Mouse (Mus musculus): ENCODE results near the gene Nsd1. TPM values are rescaled to one million over a fixed set of nuclear protein-coding genes. Genes with fewer than 3 reads are reported as not detected.

Nsd1 gene
- polyA plus RNA-seq, 1 experiment from 2014 or later, result 96.3 TPM

DNA sequence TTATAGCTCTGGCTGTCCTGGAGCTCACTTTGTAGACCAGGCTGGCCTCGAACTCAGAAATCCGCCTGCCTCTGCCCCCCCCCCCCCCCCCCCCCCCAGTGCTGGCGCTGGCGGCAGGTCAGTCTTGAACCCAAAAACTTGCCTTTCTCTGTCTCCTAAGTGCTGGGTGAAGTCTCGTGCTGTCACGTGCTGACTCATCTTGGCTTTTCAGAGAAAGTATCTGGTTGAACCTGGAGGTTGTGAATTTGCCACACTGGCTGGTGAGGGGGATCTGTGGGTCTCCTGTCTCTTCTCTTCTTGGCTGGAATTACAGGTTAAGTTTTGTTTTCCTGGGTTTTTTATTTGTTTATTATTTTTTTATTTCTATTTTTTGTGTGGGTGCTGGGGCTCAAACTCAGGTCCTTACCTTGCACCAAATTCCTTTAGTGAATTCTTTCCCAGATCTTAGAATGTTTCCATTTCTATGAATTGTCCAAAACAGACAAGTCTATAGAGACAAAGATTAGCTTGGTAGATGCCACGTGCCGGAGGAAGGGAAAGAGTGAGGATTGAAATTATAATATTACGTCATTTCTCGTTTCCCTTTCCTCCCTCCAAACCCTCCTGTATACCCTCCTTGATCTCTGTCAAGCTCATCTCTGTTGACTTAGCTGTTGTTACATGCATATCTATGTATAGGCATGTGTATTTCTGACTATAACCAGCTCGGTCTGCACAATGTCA is 4.8 kb upstream of the Nsd1 start:
- Histone ChIP-seq H3K27ac (ENCODE audit: low read length) (no peak overlapping the region), H3K4me3 (ENCODE audit: low read depth, low read length) (no peak overlapping the region), H3K9ac (replicated peaks; ENCODE audit: low read depth, low read length) (no peak overlapping the region), H3K27me3 (ENCODE audit: control insufficient read depth, insufficient read depth, low read length) (no peaks in the 10 kb centered on the region), H3K36me3 (ENCODE audit: control insufficient read depth, insufficient read depth, low read length) (no peaks in the 10 kb centered on the region), H3K4me1 (ENCODE audit: control insufficient read depth, insufficient read depth, low read length) (0 out of 2 replicates have a peak, but pooled peaks cover 5% of the 10 kb centered on the region), H3K9me3 (ENCODE audit: control insufficient read depth, low read depth, low read length) (no peaks in the 10 kb centered on the region), H3K4me2 (replicated peaks; ENCODE audit: low read depth, low read length) (no peak overlapping the region)
- ATAC-seq (ENCODE audit: insufficient number of reproducible peaks, insufficient read depth, low FRiP score, low read depth), result no peak
- WGBS, result 83% methylated on average over 9 of the region's 11 CpGs

- H3K4me1 ChIP-seq (ENCODE audit: control insufficient read depth, insufficient read depth, low read length), result peaks cover 11% of the 10 kb centered on the region; the same call in 1 of the 2 replicates
- no peak overlapping the region for H3K27ac ChIP-seq (ENCODE audit: low read length)
- H3K36me3 ChIP-seq (ENCODE audit: control insufficient read depth, insufficient read depth, low read length), result no peaks in the 10 kb centered on the region
- no peaks in the 10 kb centered on the region for H3K9me3 ChIP-seq (ENCODE audit: control insufficient read depth, low read depth, low read length)
- no peak overlapping the region for H3K4me3 ChIP-seq (ENCODE audit: low read depth, low read length)
- no peaks in the 10 kb centered on the region for H3K27me3 ChIP-seq (ENCODE audit: control insufficient read depth, insufficient read depth, low read length)
- 87% methylated on average over 6 of the region's 6 CpGs for WGBS
- no peak overlapping the region for H3K9ac ChIP-seq (replicated peaks; ENCODE audit: low read depth, low read length)
- H3K4me2 ChIP-seq (replicated peaks; ENCODE audit: low read depth, low read length), result no peak overlapping the region
- ATAC-seq (ENCODE audit: insufficient number of reproducible peaks, insufficient read depth, low FRiP score, low read depth), result no peak
Observed at GRCm38 (mm10) chr13:55205448-55206205, 4.0 kb upstream of the Nsd1 start.

DNA sequence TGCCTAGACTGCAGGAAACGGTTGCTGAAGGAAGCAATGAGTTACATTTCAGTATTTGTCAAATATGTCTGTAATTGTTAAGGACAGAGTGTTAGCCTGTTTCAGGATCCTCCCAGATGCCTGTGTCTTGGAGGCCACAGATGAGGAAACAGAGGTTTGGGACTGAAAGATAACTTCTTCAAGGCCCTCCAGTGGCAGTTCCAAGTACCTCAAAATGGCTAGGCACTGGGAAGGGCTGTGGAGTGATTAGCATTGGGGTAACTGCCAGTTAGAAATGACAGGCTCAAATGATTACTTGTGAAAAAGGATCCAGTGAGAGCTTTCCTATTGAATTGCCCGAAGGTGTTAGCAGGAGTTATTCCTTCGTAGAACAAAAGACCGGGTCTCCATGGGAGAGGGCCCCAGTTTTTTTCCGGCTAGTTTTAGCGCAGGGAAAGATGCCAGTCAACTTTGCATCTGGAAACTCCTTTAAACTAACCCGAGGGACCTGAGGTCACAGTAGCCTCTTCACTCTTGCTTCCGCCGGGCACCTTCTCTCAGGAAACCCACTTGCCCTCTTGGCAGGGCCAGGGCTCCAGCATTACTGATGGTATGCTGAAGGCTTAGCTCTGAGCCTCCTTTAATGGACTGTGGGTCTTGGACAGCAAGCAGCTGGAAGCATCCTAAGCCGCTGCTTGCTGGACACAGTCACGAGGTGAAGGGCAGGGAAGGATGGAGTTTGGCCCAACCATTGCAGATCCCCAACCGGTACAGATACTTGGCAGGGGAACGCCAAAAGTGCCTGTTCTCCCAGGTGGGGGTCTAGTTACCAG is 539 bp upstream of the Nsd1 start:
- peak overlapping the region; percentile 94; the same call in 1 of the 2 replicates for H3K4me2 ChIP-seq (replicated peaks; ENCODE audit: low read depth, low read length)
- no peaks in the 10 kb centered on the region for H3K27me3 ChIP-seq (ENCODE audit: control insufficient read depth, insufficient read depth, low read length)
- 69% methylated on average over 13 of the region's 13 CpGs for WGBS
- peaks cover 10% of the 10 kb centered on the region for H3K36me3 ChIP-seq (ENCODE audit: control insufficient read depth, insufficient read depth, low read length)
- H3K4me1 ChIP-seq (ENCODE audit: control insufficient read depth, insufficient read depth, low read length), result peaks cover 23% of the 10 kb centered on the region
- ATAC-seq (ENCODE audit: insufficient number of reproducible peaks, insufficient read depth, low FRiP score, low read depth), result no peak
- no peaks in the 10 kb centered on the region for H3K9me3 ChIP-seq (ENCODE audit: control insufficient read depth, low read depth, low read length)
- H3K4me3 ChIP-seq (ENCODE audit: low read depth, low read length), result no peak overlapping the region
- no peak overlapping the region for H3K27ac ChIP-seq (ENCODE audit: low read length)
- H3K9ac ChIP-seq (replicated peaks; ENCODE audit: low read depth, low read length), result no peak overlapping the region

GRCm38 (mm10) chr13:55210193-55210970 is 800 bp downstream of the Nsd1 start:
- WGBS, result under 1% methylated on average over 77 of the region's 77 CpGs

GRCm38 (mm10) chr13:55210971-55211220 is 1.3 kb downstream of the Nsd1 start:
- peaks cover 24% of the 10 kb centered on the region for H3K36me3 ChIP-seq (ENCODE audit: control insufficient read depth, insufficient read depth, low read length)
- no peaks in the 10 kb centered on the region for H3K27me3 ChIP-seq (ENCODE audit: control insufficient read depth, insufficient read depth, low read length)
- H3K4me3 ChIP-seq (ENCODE audit: low read depth, low read length), result peak overlapping the region; percentile 81
- peak overlapping the region; percentile 95 for H3K9ac ChIP-seq (replicated peaks; ENCODE audit: low read depth, low read length)
- peaks cover 36% of the 10 kb centered on the region for H3K4me1 ChIP-seq (ENCODE audit: control insufficient read depth, insufficient read depth, low read length)
- H3K27ac ChIP-seq (ENCODE audit: low read length), result peak overlapping the region; percentile 99
- peak overlapping the region; percentile 94 for H3K4me2 ChIP-seq (replicated peaks; ENCODE audit: low read depth, low read length)
- peak; percentile 72 for ATAC-seq (ENCODE audit: insufficient number of reproducible peaks, insufficient read depth, low FRiP score, low read depth)
- no peaks in the 10 kb centered on the region for H3K9me3 ChIP-seq (ENCODE audit: control insufficient read depth, low read depth, low read length)
- WGBS, result 2% methylated on average over 17 of the region's 17 CpGs

More at GRCm38 (mm10) chr13:55210193-55210970, 800 bp downstream of the Nsd1 start:
- Histone ChIP-seq H3K4me3 (ENCODE audit: low read depth, low read length) (peak overlapping the region; percentile 81), H3K36me3 (ENCODE audit: control insufficient read depth, insufficient read depth, low read length) (peaks cover 19% of the 10 kb centered on the region), H3K9me3 (ENCODE audit: control insufficient read depth, low read depth, low read length) (no peaks in the 10 kb centered on the region), H3K4me1 (ENCODE audit: control insufficient read depth, insufficient read depth, low read length) (peaks cover 32% of the 10 kb centered on the region), H3K4me2 (replicated peaks; ENCODE audit: low read depth, low read length) (peak overlapping the region; percentile 94), H3K9ac (replicated peaks; ENCODE audit: low read depth, low read length) (peak overlapping the region; percentile 95), H3K27me3 (ENCODE audit: control insufficient read depth, insufficient read depth, low read length) (no peaks in the 10 kb centered on the region), H3K27ac (ENCODE audit: low read length) (peak overlapping the region; percentile 99)
- ATAC-seq (ENCODE audit: insufficient number of reproducible peaks, insufficient read depth, low FRiP score, low read depth), result peak; percentile 43

DNA sequence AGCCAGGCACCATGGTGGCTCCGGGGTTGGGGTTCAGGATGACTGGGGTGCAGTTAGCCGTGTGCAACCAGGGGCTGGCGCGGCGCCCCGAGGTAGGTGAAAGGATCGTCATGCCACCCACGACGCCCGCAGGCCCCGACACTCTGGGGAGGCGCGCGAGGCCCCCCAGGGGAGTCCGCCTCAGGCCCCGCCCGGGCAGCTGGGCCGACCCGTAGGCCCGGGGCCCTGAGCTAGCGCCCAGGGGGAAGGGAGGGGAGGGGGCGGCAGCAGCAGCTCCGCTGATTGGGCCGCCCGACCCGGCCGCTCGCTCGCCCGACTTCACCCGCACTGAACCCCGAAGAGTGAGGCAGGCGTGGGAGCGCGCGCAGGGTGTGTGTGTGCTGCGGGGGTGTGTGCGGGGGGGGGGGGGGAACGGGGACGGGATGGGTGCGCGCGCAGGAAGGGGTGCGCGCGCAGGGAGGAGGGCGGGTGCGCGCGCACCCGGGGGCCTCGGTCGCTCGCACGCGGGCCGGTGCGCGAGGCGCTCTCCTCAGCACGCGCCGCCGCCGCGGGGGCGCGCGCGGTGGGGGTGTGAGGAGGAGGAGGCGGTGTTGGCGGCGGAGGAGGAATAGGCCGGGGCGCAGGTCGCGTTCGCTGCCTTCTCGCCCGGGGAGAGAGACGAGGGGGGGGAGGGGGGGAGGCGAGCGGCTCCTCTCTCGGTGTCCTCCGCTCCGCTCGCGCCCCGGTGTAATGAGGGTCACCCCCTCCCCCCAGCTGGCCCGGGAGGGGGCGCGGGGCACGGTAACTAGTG is 1.8 kb downstream of the Nsd1 start:
- Histone ChIP-seq H3K27ac (ENCODE audit: low read length) (peak overlapping the region; percentile 99), H3K36me3 (ENCODE audit: control insufficient read depth, insufficient read depth, low read length) (peaks cover 27% of the 10 kb centered on the region), H3K9me3 (ENCODE audit: control insufficient read depth, low read depth, low read length) (no peaks in the 10 kb centered on the region), H3K4me3 (ENCODE audit: low read depth, low read length) (peak overlapping the region; percentile 81), H3K4me2 (replicated peaks; ENCODE audit: low read depth, low read length) (peak overlapping the region; percentile 94), H3K27me3 (ENCODE audit: control insufficient read depth, insufficient read depth, low read length) (no peaks in the 10 kb centered on the region), H3K9ac (replicated peaks; ENCODE audit: low read depth, low read length) (peak overlapping the region; percentile 95), H3K4me1 (ENCODE audit: control insufficient read depth, insufficient read depth, low read length) (peaks cover 40% of the 10 kb centered on the region)
- WGBS, result under 1% methylated on average over 35 of the region's 93 CpGs
- ATAC-seq (ENCODE audit: insufficient number of reproducible peaks, insufficient read depth, low FRiP score, low read depth), result peak; percentile 86

DNA sequence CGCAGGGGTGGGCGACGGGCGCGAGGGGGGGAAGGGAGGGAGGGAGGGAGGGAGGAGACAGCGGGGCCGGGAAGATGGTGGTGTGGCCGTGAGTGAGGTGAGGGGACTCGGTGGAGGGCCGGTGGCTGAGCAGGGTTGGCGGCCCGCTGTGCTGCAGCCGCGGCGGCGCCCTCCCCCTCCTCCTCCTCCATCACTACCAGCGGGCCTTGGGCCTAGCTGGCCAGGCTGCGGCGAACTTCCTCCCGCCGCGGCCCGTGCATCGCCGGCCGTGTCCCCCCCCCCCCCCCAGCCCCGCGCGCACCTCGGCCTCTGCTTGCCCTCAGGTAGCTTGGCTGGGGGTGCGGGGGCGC is 2.4 kb downstream of the Nsd1 start:
- WGBS, result 0% methylated on average over 11 of the region's 32 CpGs
- Histone ChIP-seq H3K4me1 (ENCODE audit: control insufficient read depth, insufficient read depth, low read length) (peaks cover 40% of the 10 kb centered on the region), H3K27ac (ENCODE audit: low read length) (peak overlapping the region; percentile 99), H3K36me3 (ENCODE audit: control insufficient read depth, insufficient read depth, low read length) (peaks cover 30% of the 10 kb centered on the region), H3K9me3 (ENCODE audit: control insufficient read depth, low read depth, low read length) (no peaks in the 10 kb centered on the region), H3K4me3 (ENCODE audit: low read depth, low read length) (peak overlapping the region; percentile 81), H3K9ac (replicated peaks; ENCODE audit: low read depth, low read length) (peak overlapping the region; percentile 95), H3K27me3 (ENCODE audit: control insufficient read depth, insufficient read depth, low read length) (no peaks in the 10 kb centered on the region), H3K4me2 (replicated peaks; ENCODE audit: low read depth, low read length) (peak overlapping the region; percentile 94)
- ATAC-seq (ENCODE audit: insufficient number of reproducible peaks, insufficient read depth, low FRiP score, low read depth), result peak; percentile 40
